Mouse (Mus musculus) monocyte, adult 2 months (primary cell): ENCODE results near the gene Rasd1.
A peak's percentile ranks its signal among the peaks of the same experiment; 100 is the strongest.

Experiments used
- DNase-seq, 2 experiments: peaks; one replicate each; pipeline ENCODE4 v3.0.0; 2022; ENCODE audit warnings: low spot score in 2 of 2, low read depth in 1 of 2

Gene Rasd1

DNA sequence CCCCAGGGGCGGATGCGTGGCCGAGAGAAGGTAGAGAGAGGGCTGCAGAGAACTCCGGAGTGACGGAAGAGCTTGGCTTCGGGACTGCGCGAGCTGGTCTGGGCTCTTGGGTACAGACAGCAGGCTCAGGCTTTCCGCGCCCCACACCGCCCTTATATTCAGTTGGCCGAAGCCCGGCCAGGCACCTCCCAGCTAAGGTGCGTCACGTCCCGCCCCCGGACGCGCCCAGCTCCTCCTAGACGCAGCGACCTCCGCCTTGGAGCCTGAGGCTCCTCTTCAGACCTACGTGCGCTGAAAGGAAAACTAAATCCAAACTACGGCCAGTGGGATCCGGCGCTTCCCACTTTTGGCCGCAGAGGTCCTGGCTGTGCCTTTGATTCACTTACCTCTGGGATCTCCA is at the start of gene Rasd1:
Gene Rasd1, minus strand, starts transcription at position 127 of the 400 bp plus-strand sequence.
- DNase-seq: no peak

DNA sequence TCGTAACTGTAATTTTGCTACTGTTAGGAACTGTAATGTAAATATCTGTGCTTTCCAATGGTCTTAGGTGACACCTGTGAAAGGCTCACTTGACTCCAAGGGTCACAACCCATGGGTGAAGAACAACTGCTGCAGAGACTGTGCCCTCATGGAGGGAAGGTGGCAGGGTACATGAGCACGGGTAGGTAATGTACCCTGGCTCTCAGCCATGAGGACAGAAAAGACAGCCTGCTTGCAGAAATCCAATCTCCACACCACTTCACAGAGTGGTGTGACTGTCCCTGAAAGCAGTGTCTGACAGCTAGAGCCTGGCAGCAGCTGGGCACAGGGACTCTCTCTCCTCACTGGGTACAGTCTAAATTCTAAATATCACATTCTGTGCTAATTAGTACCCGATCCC is 46.8 kb upstream of the Rasd1 start:
- no peak for DNase-seq

DNA sequence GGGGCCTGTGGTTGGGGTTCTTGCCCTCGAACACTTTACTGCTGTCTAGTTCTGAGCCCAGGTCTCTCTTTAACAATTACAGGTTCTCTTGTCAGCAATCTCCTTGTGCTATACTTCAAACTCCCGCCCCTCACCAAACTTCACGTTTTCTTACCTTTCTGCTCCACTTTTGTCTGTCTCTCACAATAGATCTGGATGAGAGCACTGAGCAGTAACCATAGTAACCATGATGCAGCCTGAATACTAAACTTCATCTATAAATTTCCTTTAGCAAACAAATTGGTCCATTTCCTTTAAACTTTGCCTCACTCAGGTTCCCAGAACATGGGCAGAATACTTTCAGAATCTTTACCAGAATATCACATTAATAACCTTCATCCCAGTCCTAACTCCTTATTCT is 44.7 kb upstream of the Rasd1 start:
- DNase-seq: no peak

DNA sequence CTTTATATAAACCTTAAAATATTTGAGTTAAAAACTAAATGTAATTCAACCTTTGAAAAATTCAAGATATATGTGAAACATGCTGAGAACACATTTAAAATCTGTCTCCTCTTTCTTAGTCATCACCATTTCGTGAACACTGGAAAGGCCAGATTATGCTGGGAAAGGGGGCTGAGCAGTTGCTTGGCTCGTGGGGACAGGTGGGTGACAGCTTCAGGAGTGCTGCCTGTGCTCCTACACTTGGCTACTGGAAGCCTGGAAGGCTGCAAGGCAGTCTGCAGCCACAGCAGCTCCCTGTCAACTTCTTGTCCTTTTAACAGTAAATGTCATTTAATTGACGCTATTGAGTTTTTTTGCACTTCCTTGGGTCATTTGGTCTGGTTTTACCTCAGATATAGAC is 41.1 kb upstream of the Rasd1 start:
- DNase-seq: no peak

DNA sequence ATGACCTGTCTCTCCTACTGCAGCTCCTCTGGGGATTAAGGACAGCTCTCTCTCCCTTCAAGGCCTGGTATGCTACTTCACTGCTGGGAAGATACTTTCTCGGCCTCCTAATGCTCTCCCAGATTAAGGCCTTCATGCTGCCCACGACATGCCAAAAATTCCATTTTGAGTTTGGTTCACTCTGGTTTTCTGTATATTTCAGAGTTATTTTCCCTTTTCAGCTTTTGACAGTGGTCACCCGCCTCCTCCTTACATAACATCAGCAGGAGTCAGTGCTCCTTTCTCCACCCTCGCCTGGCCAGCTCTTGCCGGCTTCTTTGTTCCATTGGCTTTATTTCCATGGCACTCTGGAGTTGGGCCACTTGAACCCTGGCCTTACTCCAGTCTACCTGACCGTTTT is 40.0 kb upstream of the Rasd1 start:
- no peak for DNase-seq

DNA sequence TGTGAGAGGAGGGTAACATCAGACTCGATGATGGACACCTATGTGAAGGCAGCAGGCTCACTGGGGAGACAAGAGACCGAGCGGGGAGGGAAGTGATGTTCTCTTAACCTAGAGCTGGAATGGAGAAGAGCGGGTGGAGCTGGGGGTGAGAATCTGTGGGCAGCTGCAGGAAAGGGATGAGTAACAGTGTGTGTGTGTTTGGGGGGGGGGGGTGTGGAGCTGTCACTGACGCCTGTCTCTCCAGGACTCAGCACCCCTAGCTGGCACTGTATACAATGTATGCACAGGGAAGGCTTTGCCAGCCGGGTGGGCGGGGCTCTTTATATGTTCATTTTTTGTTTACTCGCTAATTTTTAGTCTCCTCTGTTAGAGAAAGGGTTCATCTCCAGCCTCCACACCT is 39.1 kb upstream of the Rasd1 start:
- no peak for DNase-seq

DNA sequence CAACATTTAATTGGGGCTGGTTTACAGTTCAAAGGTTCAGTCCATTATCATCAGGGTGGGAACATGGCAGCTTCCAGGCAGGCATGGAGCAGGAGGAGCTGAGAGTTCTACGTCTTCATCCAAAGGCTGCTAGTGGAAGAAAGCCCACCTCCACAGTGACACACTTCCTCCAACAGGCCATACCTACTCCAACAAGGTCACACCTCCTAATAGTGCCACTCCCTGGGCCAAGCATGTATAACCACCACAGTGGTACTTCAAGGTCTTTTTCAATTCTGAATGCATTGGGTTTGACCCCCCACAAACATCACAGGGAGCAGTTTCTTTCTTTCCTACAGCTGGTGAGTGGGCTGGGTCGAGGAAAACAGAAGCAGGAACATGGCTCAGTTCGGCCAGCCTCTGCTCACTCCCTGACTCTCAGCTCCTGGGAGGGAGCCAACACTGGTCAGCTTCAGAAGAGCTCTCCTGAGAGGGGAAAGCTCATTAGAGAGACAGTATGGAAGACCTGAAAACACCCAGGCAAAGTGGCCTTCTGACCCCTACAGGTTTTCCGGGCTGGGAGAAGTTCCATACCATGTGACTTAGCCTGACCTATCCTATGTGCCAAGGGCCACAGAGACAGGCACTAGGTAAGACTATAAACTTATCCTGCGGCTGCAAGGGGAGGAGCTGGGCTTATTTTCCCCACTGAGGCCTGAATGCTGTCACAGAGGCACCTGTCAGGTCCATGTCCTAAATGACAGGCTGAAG is 36.7 kb upstream of the Rasd1 start:
- DNase-seq: no peak

DNA sequence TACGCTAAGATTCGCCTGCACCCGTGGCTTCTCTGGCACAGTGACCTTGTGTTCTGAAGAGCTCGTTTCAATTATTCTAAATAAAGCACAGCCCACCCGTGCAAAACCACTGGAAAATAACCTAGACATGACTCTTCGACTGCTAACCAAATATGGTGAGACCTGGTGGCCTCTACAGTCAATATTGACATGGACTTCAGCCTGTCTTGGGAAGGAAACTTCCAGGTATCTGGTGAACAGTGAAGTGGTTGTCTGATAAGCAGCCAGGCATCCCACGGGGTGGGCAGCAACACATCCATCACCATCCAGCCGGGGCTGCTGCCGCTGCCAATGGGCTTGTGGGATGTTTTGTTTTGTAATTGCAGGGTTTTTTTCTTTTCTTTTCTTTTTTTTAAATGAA is 29.6 kb upstream of the Rasd1 start:
- DNase-seq: no peak

DNA sequence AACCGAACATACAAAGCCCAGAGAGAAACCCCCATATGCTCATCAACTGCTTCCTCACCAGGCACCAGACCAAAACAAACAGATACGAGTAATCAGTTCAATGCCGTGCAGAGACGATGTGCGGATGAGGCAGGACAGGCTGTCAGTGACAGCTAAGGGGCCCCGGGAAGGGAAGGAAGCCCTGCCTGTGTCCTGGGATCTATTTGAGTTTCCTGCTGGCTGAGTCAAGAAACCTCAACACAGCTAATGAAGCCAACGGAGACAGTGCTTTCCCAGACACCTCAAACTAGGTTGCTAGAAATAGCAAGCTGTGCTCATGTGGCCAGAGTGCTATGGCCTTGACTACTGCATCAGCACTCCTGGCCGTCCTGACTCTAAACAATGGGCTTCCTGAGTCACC is 26.6 kb upstream of the Rasd1 start:
- no peak for DNase-seq

DNA sequence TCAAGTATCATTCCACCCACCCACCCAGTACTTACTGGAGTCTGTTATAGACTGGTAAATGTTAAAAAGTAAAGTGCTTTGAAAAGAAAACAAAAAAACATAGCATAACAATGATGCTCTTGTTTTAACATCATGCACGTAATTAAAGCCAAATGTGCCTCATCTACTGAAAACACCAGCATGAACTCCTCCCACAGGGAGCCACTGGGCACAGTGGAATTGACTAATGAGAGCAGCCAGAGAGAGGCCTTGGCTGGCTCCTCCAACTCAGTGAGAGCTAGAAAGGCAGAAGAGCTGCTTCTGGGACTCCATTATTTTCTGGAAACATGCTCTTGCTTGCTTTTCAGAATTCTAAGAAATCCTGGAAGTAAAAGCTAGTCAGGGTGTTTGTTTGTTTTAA is 24.7 kb upstream of the Rasd1 start:
- no peak for DNase-seq

DNA sequence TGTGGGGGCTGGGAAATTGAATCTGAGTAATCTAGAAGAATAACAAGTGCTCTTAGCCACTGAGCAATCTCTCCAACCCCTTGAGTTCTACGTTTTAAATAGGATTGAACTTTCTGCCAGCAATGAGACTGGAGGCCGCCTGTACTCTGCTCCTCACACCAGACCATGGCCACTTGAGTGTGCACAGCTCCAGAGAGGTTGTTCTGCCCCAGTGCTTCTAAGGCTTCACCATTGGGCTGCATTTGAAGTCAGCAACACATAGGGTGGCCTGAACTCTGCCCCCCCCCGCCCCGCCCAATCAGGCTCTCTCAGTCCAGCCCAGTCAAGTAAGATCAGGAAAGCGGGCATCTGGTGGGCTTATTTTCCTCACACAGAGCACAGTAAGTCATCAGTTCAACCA is 13.1 kb upstream of the Rasd1 start:
- no peak for DNase-seq

DNA sequence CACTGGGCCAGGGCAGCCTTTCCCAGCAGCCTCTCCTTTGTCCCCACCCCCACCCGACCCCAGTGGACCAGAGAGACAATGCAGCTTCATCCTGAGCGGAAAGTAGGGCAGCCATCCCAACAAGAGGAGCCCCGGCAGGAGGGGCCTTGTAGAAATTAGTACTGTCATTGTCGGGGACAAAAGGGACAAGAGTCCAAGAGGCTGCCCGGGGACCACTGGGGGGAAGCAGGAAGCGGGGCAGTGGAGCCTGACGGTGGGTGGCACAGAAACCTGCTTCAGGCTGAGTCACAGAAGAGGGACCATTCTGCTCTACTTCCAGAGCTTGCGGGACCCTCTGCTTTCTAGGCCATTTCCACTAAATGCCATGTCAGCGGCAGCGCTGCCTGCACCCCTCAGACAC is 10.5 kb upstream of the Rasd1 start:
- no peak for DNase-seq

DNA sequence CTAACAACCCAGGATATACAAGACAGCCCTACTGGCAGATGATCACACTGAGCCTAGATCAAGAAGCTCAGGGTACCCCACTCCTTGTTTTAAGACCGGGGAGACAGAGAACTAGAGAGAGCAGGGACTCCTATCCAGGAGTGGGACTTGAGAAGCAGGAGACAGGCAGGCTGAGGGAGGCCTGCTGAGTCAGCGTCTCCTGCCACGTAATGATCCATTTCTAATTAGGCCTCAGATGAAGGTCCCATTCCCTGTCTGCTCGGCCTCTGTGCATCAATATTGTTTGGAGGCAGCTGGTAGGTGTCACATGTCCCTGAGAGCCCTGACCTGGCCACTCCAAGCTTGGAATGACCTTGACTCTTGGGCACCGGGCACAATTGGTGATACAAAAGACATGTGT is 8.6 kb upstream of the Rasd1 start:
- DNase-seq: no peak

DNA sequence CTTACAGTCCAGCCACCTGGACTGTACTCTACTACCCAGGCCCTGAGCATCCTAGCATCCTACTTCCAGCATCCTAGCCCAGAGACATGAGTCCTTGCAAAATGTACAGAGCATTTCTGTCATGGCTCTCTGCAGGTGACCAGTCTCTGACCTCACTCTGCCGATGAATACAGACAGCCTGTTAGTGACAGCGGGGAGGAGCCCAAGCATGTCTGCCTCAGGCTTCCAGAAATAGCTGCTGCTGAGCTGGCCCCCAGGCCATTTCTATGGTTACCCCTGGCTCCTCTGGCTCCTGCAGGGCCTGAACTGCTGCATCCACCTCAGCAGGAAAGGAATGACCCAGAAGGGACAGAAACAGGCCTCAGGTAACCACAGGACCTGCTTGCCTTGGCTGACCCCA is 6.9 kb upstream of the Rasd1 start:
- DNase-seq: no peak

DNA sequence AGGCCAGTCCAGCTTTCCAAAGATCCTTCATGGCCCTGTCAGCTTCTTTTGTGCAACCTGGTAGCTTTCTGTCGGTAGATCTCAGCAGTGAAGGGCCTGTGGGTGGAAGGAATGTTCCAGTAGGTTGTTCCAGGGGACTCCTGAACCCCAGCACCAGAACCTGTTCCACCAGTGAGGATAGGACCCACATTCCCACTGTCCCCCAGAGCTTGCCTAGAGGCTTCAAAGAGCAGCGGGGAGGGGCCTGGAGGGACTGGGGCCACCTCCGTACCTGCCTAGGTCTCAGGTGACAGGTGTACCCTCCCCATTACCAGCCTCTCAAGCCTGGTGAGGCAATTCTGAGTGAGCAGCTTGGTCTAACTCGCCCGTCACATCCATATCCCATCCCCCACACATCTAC is 6.0 kb upstream of the Rasd1 start:
- DNase-seq: no peak

DNA sequence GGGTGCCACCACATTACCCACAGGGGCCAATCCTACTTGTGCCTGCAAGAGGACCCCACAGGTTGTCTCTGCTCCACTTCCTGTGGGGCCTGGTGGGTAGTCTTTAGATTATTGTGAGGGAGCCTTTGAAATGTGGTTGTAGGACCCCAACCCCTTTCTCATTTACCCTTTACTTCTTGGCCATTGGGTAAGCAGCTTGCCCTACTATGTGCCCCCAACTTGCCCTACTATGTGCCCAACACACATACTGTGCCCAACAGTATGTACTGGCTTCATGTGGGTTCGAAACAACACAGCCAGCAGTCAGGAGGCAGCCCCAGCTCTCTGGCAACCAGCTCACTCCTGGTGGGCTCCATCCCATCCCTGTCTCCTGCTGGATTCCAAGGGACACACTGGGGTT is 3.0 kb upstream of the Rasd1 start:
- no peak for DNase-seq

DNA sequence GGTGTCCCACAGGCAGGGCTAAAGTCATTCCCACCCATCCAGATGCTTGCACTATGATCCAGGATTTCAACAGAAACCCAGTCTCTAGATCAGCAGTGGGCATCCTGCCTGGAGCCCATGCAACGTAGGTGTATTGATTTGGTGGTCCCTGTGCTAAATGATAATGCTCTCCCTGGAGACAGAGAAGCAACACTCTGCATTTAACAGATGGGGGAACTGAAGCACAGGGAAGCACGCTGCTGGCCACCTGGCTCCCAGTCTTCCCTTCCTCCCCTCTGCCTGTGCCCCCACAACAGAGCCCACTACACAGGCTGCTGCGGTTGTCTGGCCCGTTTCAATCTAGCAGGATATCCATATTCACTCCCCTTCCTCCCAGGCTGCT is 1.3 kb upstream of the Rasd1 start:
- DNase-seq: no peak

DNA sequence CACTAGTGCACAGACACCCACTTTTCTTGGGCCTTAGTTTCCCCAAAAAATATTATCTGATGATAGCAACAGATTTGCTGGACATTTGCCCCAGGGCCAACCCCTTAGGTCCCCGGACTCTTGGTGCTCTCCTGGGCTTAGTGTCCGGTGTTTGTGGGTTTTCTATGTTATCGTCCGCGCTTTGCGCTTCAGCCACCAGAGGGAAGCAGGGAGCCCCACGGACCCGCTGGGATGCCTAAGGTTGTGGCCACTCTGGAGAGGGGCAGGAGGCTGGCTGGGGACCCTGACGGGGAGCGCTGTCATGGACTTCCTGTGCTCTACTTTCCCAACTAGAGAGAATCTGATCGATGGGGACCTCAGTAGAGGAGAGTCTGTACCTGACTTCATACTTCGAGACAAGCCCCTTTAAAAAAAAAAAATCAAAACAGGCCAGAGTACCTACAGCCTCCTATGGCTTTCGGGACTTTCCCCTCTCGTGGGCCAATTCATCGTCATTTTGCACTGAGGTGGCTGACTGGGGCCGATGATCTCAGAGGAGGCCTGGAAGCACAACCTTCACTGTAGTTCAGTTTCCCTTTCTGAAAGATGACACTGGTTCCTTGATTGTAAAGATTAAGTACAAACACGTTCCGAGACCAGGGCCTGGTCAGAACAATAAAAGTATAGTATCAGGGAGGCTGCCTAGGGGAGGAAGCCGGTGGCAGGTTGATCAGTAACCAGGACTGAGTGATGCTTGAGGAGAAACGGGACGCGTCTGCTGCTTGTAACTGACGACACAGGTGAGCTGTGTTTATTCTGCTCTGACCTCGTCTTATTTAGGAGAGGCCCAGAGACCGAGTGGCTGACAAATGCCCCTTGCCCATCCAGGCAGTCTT is 720 bp upstream of the Rasd1 start:
- DNase-seq: peak in 1 of 2 experiments; percentile 46

DNA sequence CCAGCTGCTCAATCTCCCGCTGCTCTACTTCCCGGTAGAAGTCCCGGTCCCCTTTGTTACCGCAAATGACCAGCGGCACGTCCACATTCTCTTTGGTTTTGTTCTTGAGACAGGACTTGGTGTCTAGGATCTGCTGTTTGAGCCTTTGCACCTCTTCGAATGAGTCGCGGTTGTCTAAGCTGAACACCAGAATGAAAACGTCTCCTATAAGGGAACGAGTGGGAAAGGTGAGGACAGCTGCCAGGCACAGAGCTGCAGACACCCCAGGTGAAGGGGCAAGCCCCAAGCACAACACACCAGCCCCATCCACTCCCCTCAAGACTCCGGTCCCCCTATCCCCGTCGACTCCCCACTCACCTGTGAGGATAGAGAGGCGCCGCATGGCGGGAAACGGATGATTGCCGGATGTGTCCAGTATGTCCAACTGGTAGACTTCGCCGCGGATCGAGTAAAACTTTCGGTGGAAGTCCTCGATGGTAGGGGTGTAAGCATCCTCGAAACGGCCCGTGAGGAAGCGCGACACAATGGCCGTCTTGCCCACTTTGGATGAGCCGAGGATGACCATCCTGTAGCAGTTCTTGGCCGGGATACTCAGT is 483 bp downstream of the Rasd1 start:
- DNase-seq: no peak

DNA sequence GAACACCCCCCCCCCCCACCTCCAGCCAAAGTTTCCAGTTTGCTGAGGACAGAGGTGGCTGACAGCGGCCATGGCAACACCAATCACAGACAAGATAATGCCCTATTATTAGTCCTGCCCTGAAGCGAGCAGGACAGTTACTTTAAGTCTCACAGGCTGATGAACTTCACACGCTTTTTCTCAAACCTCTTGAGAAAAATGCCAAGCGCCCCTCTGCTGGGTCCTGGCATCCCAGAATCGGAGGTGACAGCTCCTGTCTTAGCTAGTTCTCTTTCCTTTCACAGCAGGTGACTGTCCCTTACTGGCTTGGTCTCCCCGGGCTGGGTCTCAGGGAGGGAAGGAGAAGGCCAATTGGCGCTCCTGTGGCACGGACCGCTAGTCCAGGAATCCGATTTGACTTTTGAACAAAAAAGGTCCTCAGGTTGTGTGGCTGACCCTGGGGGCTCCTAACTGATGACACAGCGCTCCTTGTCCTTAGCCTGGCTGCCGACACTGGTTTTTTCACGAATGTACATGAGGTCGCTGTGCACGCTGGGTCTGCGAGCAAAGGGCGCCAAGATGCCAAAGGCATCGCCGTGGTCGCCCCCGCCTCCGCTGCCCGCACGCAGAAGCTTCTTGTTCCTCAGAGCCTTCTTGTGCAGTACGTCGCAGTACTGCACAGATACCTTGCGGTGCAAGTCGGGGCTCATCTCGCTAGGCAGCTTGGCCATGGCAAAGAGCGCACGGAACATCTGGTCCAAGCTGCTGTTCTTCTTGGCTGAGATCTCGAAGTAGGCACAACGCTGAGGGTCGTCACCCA is 1.2 kb downstream of the Rasd1 start:
- DNase-seq: no peak

DNA sequence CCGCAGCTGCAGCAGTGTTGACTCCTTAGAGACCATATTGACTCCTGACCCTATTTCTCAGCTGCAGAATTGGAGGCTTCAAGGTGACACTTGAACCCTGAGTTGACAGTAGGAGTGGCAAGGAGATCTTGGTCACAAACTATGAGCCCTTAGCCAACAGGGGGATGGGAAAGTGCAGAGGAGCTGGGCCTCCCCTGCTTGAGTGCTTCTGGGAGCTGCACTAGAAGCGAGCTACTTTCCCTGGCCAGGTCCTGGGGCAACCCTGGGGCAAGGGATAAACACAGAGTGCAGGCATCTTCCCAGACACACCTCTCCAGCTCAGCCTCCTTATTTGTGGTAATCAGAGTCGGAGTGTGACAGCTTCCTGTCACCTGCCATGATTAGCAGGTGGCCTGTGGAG is 2.2 kb downstream of the Rasd1 start:
- no peak for DNase-seq
